Mouse (Mus musculus): ENCODE measurements at regions not wholly inside any gene's neighbourhood (a gene's known extent, or its start where the extent isn't known, plus 50 kb on each side); places are given as distances from the start of the nearest gene placed in this dataset.

GRCm38 (mm10) chr13:6374570-6375173 is 173.3 kb upstream of the Pitrm1 start:
- TF ChIP-seq CTCF (IDR thresholded peaks at IDR 0.05; ENCODE audit: low read depth) (no peak), EP300 (IDR thresholded peaks at IDR 0.05; ENCODE audit: low read depth) (no peak)

Data from liver, embryonic 14.5 days (tissue).